Mouse (Mus musculus) embryo, embryonic 11.5 days (tissue): Measurements from ENCODE around the gene Arhgap24.
A peak's percentile ranks its signal among the peaks of the same experiment; 100 is the strongest.
"Not testable (repeated sequence)": the region's sequence is repeated elsewhere in the genome, so short reads cannot be mapped to it uniquely, and the experiment has no call there.

Experiments
- DNase-seq: peaks from one replicate; pipeline ENCODE4 v3.0.0-alpha.2; 2012; ENCODE audit warnings: low read depth, low spot score

Arhgap24 gene

DNA sequence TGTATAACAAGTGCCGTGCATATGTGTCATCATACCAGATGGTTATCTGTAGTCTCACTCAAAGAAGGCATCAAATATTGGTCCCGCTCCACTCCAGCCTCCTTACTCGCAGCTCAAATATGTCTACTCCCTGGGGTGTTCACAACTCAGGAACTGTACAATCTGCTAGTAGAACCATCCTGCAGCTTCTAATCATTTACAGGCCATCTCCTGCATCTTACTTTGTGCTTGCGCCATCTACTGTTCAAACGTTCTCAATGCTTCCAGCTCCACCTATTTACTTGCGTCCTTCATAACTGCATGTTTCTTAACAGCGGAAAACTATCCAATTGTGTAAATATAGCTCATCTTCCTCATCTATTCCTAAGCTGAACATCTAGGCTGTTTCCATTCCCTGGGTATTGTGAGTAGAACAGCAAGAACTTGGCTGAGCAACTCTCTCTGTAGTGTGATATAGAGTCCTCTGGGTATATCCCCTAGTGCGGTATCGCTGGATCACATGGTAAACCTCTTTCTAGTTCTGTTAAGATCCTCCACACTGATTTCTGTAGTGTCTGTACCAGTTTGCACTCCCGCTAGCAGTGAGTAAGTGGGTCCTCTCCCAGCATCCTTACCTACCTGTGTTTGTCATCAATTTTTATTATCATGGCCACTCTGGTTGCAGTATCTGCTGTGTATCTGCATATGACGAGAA lies 393.6 kb downstream of the Arhgap24 start:
- peak; percentile 50 for DNase-seq

DNA sequence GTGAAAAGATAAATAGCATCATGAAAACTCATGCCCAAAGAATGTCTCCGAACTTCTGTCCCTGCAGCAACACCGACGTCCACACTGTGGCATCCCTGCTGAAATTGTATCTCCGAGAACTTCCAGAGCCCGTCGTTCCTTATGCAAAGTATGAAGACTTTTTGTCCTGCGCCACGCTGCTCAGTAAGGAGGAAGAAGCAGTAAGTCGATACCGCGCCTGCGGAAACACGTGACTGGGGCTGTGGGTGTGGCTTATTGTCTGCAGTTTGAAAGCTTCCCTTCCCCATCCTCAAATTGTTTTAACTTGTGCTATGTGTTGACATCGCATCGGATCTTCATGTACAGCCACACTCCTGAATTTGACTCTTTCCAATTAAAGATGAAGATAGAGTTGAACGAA lies 394.4 kb downstream of the Arhgap24 start:
- no peak for DNase-seq

DNA sequence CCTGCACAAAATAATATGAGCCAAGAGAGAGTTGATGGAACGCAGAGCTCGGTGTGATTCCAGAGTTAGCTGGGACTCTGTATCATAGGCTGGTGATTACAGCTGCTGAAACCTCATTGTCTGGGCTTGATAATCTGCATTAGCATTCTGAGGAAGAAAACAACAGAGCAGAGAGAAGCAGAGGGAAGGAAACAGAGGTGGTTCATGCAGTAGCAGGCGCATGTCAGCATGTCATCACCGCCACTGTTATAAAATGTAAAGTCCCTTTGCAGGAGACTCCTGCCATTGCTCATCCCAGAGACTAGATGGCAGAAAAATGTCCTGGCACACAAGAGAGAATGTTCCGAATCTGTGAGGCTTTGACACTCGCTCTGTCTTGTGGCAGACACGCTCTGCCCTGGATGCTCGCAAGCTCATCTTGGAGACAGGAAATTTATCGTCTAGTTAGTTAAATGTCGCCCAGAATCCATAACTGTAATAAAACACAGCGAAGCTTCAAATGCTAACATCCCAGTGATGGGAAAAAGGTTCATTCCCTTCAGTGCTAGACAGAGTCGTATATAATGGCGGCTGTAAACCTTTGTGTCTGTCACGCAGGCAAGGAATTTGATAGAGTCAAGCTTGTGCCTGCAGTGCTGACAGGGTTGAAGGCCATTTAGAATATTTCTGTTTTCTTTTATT lies 407.4 kb downstream of the Arhgap24 start:
- DNase-seq = no peak

DNA sequence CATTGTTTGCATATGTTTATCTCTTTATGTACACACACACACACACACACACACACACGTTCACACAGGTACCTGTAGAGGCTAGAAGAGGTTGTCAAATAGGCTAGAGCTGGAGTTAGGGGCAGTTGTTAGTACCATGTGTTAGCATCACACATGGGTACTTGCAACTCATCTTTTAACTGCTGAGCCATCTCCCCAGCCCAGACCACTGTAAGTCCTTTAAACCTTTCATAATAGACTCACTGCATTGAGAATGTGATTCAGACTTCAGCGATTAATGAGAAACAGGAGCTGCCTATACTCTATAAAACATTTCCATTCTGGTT lies 407.9 kb downstream of the Arhgap24 start:
- DNase-seq = no peak

DNA sequence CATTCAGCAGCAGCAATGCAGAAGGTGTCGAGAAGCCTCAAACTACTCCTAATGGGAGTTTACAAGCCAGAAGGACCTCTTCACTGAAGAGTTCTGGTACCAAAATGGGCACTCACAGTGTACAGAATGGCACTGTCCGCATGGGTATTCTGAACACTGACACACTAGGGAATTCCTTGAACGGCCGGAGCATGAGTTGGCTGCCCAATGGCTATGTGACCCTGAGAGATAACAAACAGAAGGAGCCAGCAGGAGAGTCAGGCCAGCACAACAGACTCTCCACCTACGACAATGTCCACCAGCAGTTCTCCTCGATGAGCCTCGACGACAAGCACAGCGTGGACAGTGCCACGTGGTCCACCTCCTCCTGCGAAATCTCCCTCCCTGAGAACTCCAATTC lies 411.0 kb downstream of the Arhgap24 start:
- no peak for DNase-seq

DNA sequence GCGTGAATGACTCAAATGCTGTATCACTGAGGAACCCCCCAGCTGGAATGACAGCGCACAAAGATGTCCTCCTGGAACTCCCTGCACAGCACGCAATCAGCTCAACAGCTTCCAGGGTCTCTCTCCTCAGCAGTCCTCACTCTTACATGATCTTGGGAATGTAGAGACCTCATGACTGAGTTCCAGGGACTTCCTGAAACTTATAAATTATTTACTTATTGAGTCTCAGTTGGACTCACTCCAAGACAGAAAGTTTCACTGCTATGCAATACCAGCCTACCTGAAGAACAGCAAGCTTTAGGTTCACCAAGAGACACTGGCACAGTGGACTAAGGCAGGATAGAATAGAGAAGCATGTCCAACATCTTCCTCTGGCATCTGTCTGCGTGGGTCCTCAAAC lies 417.1 kb downstream of the Arhgap24 start:
- DNase-seq = no peak

DNA sequence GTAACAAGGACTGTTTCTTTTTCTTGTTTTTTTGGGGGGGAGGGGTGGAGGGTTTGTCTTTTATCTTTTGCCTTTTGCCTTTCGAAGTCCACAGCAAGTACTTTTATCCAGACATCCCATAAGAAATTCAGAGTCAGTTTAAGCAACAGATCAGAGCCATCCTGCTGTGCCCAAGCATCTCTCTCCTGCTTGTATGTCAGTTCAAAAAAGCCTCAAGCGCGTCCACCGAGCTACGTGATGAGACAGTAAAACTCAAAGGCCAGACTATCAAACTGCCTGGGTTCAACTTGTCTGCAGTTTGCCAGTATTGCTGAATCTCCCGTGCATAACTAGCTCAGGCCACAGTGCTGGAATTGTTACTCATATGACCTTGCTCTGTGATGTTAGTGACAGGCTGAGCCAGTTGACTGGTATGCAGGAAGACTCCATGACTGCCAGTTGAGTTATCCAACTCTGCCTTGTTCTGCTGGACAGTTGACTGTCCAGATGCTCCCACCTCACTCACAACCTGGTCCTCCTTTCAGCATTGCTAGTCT lies 418.6 kb downstream of the Arhgap24 start:
- DNase-seq = no peak

DNA sequence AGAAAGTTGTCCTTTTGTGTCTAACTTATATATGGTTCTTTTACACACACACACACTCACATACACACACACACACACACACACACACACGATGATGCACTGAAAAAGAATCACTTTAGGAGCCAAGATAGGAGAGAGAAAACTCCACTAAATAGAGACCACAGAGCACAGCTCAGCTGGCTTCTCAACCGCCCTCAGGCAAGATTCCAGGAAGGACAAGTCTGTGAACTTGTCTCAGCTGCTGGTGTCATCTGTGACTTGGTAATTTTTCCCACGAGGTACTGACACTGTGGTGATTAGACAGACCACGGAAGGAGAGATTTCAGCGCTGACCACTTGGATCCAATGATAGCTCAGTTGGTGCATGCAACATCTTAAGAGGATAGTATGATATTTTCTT lies 420.0 kb downstream of the Arhgap24 start:
- no peak for DNase-seq

DNA sequence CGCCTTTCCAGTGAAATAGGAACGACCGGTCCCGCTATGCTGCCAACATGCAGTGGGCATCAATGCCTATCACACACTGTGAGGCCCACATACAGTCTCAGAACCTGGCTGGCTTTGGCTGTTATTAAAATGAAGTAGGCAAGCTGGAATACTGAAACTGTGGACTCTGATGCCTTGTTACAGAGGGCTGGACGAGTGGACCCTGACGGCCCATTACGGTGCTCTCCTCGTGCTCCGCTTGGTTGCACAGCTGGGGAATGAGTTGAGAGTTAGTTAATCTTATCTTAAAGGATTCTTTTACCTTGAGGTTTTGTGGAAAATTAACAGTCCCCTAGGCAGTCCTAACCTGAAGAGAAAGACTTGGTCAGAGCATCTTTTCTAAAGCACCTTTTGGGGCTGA lies 422.3 kb downstream of the Arhgap24 start:
- no peak for DNase-seq

DNA sequence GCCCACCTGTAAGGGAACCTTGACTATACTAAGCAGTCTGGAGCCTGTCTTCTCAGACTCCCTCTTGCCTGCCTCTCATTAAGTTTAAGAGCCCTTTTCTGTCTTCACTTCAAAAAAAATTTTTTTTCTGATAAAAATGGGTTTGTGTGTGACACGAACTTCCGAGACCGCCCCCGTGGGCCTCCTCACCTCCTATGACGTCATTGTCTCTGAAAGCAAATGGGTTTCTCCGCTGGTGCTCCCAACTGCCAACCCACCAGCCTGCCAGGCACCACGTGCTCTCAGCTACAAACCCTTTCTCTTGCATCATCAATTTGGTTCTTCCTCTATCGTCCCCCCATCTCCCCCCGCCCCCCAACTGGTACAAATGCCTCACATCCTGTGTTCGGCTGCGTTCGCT lies 422.9 kb downstream of the Arhgap24 start:
- DNase-seq = no peak

DNA sequence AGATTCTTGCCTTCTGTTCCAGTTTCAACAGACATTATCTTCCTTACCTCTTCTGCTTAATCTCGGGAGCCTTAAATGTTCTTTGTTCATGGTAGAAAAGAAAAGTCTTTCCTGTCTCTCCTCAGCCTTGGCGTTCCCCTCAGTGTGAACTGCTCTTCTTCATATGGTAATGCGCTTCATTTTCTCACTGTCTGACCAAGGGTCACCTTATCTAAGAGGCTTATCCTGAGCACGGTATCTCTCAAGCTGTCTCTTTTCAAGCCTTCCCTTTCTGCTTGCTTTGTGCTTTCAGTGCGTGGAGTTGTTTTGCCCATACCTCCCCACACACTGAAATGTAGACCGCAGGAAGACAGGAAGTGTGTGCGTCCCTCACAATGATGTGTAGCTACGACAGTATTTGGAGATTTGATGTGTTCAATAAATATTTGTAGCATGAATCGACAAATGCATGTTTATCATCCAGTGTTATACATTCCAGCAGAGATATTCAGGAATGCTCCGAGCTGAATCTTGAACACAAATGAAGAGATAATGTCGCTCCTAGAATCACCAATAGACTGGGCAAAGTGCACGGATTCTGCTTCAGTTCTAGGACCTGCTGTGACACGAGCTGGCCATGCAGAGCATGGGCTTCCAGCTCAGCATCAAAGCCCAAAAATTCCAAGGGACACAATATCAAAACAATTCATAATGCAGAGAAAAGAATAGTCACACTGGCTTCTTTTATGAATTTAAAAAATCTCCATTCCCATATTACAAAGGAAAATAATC lies 424.4 kb downstream of the Arhgap24 start:
- DNase-seq = no peak

DNA sequence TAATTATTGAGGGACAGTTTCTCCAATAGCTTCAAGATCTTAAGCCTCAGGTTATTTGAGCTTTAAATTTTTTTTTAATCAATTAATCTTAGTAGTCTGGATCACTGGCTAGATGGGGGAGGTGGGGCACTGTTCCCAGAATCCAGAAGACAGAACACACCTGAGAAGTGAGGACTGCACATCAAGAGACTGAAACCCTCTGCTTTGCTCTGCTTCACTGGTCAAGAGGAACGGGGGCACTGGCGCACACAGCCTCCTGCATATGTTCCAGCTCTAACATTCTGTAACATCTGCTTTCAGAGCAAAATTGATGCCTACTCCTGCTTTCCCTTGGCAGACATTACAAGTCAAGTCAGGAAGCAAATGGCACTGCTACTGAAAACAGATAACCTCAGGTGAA lies 439.0 kb downstream of the Arhgap24 start:
- DNase-seq = no peak

DNA sequence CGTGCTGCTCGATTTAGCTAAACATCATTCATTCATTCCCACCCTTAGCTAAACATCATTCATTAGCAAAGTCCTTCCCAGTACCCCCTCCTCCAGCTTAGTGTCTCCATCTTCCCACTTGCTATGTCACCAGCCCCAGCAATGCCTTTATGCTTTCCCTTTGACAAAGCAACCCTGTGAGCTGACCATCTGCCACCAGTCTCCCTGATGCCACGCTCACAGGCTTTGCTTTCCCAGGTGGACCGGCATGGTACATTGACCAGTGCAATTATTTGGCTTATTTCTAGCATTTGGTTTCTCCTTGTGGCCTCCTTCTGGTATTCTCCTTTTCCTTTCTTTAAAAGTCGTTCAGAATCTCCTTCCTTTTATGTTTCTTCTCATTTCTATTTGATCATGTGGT lies 445.6 kb downstream of the Arhgap24 start:
- DNase-seq = no peak

DNA sequence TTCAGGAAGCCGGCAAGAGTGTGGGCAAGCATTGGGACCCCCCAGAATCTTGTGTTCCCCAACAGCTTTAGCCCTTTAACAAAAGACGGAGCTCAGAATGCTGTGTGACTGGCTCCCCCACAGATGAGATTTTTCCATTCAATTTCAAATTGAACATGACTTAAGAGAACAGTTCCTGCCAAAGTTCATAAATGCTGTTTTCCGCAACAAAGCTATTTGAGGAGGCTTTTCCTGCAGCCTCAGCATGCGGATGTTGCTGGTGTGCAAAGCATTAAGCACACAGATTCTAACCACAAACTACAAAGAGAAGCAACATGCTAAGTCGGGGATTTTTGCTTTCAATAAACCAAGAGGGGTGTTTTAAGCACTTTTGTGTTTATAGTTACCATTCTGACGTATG lies 449.0 kb downstream of the Arhgap24 start:
- DNase-seq = no peak

DNA sequence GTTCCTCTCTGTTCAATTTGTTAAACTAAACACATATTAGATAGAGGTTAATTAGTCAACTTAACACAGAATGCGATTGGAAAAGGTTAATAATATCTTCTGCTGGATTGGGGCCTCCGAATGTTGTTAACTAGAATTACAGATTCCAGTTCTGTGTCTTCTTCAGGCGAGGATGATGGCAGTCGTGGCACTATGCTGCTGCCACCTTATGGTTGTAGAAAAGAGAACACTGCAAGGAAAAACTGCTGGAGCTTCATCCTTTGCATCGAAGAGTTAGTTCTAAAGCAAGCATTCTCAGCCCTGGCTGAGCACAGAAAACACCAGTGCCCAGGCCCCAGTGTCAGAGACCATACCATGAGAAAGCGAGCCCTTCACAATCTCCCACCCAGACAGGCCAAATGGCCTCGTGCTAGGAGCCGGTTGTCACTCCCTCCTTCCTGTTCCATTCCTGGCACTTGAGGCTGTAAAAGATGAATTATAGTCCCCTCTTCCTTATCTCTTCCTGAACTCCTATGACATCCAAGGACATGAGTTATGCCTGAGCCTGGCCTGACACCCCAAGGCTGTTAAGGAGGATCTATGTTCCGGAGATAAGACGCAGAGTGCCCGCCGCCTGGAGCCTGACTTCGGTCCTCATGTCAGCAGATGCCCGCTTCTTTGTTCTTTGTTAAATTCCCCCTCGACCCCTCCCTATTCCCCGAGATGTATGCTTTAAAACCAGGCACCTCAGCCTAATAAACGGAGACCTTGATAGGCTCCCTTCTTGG lies 462.9 kb downstream of the Arhgap24 start:
- not testable (repeated sequence) for DNase-seq

DNA sequence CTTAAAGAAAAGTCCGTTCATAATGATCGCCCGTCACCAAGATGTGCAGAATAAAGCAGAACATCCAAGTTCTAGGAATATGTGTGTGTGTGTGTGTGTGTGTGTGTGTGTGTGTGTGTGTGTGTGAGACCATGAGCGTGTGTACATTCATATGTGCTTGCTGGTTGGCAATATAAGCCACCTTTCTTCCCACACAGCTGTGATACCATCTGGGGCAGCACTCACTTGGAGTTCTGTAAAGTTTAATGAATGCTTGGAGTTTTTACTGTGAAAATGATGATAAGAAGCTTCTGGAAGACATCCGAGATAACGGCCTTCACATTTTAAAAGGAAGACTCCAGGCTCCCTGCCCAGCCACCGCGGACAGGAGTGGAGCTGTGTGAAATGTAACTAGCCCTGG lies 465.4 kb downstream of the Arhgap24 start:
- no peak for DNase-seq

DNA sequence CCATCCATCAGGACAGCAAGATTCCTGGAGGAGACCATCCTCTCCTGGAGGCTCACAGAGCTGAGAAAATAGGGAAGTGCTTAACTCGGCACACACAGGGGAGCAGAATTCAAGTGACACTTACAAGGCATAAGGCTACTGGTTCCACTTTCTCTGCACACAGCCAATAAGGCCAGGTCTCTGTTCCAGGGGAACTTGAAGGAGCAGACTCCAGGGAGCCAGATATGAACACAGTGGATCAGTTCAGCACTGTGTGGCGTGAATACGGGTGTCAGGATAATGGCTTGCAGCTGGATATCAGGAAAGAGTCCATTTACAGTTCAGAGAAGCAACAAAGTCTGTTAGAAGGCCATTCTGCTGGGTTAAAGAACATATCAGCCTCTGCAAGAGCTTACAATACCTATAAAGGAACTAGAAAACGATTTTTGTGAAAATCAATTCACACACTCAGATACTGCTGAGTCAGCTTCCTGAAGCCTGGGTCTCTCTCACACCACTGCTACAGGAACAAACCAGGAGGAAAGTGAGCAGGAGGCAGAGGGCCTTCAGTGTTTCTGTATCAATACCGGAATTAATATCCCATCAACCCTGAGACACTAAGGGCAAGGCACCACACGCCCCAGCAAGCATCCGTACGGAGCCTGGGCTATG lies 466.0 kb downstream of the Arhgap24 start:
- no peak for DNase-seq
